Mouse (Mus musculus) megakaryocyte, embryonic 14.5 days (primary cell): ENCODE results near the gene Cyp2g1.

Experiments
- FLI1 ChIP-seq: IDR thresholded peaks from 2 replicates; pipeline ENCODE4 v1.6.1; 2012; ENCODE audit warnings: low read length, inconsistent platforms, mixed read lengths
- GATA1 ChIP-seq: IDR thresholded peaks from 3 replicates; pipeline ENCODE4 v1.6.1; 2012; ENCODE audit warnings: mixed read lengths, low read length, inconsistent platforms, borderline replicate concordance

- TF ChIP-seq GATA1 (no peak), FLI1 (no peak)
Observed at GRCm38 (mm10) chr7:26780998-26781766, 27.5 kb upstream of the Cyp2g1 start.
